Mouse (Mus musculus): ENCODE measurements at regions not wholly inside any gene's neighbourhood (a gene's known extent, or its start where the extent isn't known, plus 50 kb on each side); places are given as distances from the start of the nearest gene placed in this dataset.
A peak's percentile ranks its signal among the peaks of the same experiment; 100 is the strongest.

DNA sequence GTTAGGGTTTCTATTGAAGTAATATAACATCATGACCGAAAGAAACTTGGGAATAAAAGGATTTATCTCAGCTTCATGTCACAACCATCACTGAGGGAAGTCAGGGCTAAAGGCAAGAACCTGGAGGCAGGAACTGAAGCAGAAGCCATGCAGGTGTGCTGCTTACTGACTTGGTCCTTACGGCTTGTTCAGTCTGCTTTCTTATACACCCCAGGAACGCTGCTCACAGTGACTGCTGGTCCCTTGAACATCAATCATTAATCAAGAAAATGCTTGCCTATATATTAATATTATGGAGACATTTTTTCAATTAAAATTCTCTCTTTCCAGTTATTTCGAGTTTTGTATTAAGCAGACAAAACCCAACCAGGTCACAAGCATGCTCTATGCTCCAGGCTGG is 58.5 kb upstream of the Armc2 start:
- 80% methylated on average over 4 of the region's 4 CpGs for WGBS
- Histone ChIP-seq H3K4me3 (replicated peaks) (no peak overlapping the region), H3K4me1 (replicated peaks) (peaks cover 10% of the 10 kb centered on the region), H3K4me2 (replicated peaks) (no peak overlapping the region), H3K36me3 (no peaks in the 10 kb centered on the region), H3K9me3 (no peaks in the 10 kb centered on the region), H3K9ac (replicated peaks) (no peak overlapping the region), H3K27ac (no peak overlapping the region), H3K27me3 (0 out of 2 replicates have a peak, but pooled peaks cover 5% of the 10 kb centered on the region)
- no peak for ATAC-seq

DNA sequence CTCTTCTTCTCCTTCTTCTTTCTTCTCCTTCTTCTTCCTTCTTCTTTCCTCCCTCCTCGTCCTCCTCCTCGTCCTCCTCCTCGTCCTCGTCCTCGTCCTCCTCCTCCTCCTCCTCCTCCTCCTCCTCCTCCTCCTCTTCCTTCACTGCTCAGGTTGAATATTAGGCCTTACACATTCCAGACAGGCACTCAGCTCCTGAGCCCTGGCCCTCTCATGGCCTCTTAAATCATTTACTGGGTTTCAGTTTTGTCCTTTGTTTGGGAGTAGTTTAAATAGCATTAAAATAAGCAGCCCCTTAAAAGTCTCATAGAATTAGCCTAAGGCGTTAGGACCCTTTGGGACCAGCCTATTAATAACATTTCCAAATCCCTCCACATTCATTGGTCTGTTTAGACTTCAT is 57.3 kb upstream of the Armc2 start:
- no peak overlapping the region for H3K9ac ChIP-seq (replicated peaks)
- H3K4me1 ChIP-seq (replicated peaks) = peaks cover 22% of the 10 kb centered on the region
- H3K27me3 ChIP-seq = 0 out of 2 replicates have a peak, but pooled peaks cover 5% of the 10 kb centered on the region
- no peak for ATAC-seq
- H3K4me3 ChIP-seq (replicated peaks) = no peak overlapping the region
- 86% methylated on average over 5 of the region's 6 CpGs for WGBS
- H3K9me3 ChIP-seq = no peaks in the 10 kb centered on the region
- no peak overlapping the region for H3K4me2 ChIP-seq (replicated peaks)
- H3K36me3 ChIP-seq = no peaks in the 10 kb centered on the region
- no peak overlapping the region for H3K27ac ChIP-seq

DNA sequence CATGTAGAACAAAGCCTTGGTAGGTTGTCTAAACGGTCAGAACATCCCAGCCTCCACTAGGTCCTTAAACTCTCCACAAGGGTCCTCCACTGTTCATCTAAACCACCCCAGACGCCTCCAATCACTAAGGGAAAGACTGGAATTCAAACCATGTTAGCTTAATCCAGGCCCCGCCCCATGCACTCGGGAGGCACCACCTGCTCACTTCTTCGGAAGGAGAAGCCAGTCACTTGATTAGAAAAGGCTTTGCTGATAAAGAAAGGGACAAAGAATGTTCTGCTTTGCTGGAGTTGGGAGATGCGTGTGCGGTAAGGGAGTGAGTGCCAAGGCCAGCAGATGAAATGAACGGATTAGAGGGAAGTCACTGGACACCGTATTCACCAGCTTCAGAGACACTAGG is 54.5 kb upstream of the Armc2 start:
- Histone ChIP-seq H3K4me1 (replicated peaks) (peaks cover 23% of the 10 kb centered on the region), H3K4me2 (replicated peaks) (no peak overlapping the region), H3K27ac (no peak overlapping the region), H3K27me3 (0 out of 2 replicates have a peak, but pooled peaks cover 10% of the 10 kb centered on the region), H3K9me3 (no peaks in the 10 kb centered on the region), H3K4me3 (replicated peaks) (no peak overlapping the region), H3K9ac (replicated peaks) (no peak overlapping the region), H3K36me3 (no peaks in the 10 kb centered on the region)
- WGBS = 7% methylated on average over 9 of the region's 9 CpGs
- ATAC-seq = no peak

DNA sequence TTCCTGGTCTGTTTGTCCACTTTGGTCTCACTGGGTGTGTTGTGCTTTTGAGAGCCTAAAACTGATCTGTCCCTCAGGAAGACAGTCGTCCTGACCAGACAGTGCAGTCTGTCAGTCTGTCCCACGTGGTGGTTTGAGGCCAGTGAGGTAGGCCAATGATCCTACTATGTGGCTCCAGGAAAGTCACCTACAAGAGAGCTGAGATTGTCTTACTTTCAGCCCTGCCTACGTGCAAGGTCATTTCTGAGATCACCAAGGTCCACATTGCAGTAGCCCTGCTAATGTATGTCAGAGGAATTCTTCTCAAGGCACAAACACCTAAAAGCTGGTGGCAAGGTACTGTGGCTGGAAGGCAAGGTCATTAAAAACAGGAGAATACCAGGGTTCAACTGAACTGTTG is 53.9 kb upstream of the Armc2 start:
- no peak for ATAC-seq
- H3K4me2 ChIP-seq (replicated peaks) = no peak overlapping the region
- H3K4me1 ChIP-seq (replicated peaks) = peaks cover 23% of the 10 kb centered on the region
- H3K27me3 ChIP-seq = 0 out of 2 replicates have a peak, but pooled peaks cover 10% of the 10 kb centered on the region
- no peaks in the 10 kb centered on the region for H3K36me3 ChIP-seq
- no peak overlapping the region for H3K9ac ChIP-seq (replicated peaks)
- H3K27ac ChIP-seq = no peak overlapping the region
- H3K4me3 ChIP-seq (replicated peaks) = no peak overlapping the region
- 34% methylated on average over 3 of the region's 3 CpGs for WGBS
- no peaks in the 10 kb centered on the region for H3K9me3 ChIP-seq

DNA sequence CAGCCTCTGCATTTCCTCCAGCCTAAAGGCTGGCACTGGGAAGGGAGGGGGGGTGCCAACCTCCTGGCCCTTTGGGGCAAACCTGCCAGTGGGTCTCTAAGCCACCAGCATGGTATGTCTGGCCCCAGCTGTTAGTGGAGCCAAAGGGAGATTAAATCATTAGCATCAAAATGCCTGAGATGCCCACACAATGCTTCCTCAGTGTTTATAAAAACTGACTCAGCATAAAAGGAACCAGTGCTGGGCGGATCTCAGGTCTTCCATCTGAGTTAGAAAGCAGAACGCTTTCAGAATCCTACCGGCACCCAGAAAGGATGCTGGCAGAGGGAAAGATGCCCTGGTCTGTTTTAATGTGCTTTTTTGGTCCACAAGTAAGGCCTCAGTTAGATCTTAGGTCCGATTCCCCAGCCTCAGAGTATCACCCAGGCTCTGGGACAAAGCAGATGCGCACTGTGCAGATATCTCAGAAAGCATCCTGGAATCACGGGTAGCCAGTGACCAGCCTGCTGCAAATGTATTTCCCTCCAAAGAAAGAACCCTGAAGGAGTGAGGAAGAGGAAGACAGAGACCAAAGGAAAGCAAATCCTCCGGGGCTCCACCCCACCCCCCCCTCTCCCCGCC is 53.3 kb upstream of the Armc2 start:
- peaks cover 23% of the 10 kb centered on the region for H3K4me1 ChIP-seq (replicated peaks)
- H3K36me3 ChIP-seq = no peaks in the 10 kb centered on the region
- H3K27me3 ChIP-seq = 0 out of 2 replicates have a peak, but pooled peaks cover 10% of the 10 kb centered on the region
- 0 out of 2 replicates have a peak overlapping the region, but pooled peaks have one; percentile 22 for H3K27ac ChIP-seq
- WGBS = 7% methylated on average over 8 of the region's 8 CpGs
- H3K4me2 ChIP-seq (replicated peaks) = peak overlapping the region; percentile 20; the same call in 1 of the 2 replicates
- no peak overlapping the region for H3K4me3 ChIP-seq (replicated peaks)
- no peak overlapping the region for H3K9ac ChIP-seq (replicated peaks)
- no peaks in the 10 kb centered on the region for H3K9me3 ChIP-seq
- ATAC-seq = peak; percentile 78

DNA sequence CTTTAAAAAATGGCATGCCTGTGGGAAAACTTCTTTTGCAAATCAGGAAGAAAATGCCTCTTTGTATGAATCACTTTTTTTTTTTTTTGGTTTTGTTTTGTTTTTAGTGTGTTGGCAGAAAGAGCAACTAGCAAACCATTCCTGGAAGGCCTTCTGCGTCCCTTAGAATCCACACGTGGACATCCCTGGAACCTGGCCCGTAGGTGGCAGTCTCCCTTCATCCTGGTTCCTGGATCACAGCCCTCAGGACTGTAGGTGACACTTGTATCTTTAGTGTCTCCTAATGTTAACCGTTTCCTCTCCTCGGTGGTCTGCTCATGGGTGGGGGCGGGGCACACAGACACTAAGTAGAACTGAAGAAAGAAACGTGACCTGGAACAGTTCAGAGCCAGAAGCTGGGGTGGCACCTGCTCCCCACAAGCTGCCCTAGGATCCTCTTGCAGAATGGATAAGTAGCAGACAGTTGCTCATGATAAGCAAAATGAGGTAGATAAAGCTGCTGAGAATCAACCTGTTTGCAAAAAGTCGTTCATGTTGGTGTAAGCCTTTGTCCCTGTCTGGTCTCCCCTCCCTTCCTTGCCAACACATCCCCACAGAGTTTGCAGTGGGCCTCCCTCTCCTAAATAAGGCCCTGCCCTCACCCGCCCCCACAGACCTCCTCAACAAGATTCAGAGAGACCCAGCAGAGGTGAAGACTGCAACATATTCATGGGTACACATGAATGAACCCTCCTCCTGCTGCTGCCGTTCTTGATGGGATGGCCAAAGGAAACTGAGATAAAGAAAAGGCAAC is 52.6 kb upstream of the Armc2 start:
- Histone ChIP-seq H3K9ac (replicated peaks) (no peak overlapping the region), H3K27me3 (0 out of 2 replicates have a peak, but pooled peaks cover 10% of the 10 kb centered on the region), H3K4me3 (replicated peaks) (no peak overlapping the region), H3K9me3 (no peaks in the 10 kb centered on the region), H3K36me3 (no peaks in the 10 kb centered on the region), H3K4me2 (replicated peaks) (0 out of 2 replicates have a peak overlapping the region, but pooled peaks have one; percentile 20), H3K4me1 (replicated peaks) (peaks cover 23% of the 10 kb centered on the region), H3K27ac (peak overlapping the region; percentile 22; the same call in 1 of the 2 replicates)
- WGBS = 20% methylated on average over 10 of the region's 10 CpGs
- ATAC-seq = peak; percentile 66

DNA sequence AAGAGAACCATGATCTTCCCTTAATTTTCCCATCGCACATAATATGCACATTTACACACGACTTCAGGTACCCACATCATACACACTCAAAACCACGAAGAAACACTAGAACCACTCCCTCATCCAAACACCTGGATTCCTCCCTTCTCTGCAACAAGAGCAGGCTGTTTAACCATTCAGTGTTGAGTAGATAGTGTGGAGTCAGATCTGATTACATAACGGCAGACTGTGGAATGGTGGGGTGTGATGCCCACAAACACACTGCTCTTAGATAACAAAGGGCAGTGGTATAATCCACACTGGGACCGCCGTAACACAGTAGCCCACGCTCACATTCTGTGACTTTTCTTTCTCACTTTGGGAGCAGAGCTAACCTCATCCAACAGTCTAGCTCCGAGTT is 51.5 kb upstream of the Armc2 start:
- Histone ChIP-seq H3K9ac (replicated peaks) (no peak overlapping the region), H3K27ac (no peak overlapping the region), H3K36me3 (no peaks in the 10 kb centered on the region), H3K4me1 (replicated peaks) (peaks cover 23% of the 10 kb centered on the region), H3K4me3 (replicated peaks) (no peak overlapping the region), H3K27me3 (0 out of 2 replicates have a peak, but pooled peaks cover 10% of the 10 kb centered on the region), H3K4me2 (replicated peaks) (no peak overlapping the region), H3K9me3 (no peaks in the 10 kb centered on the region)
- ATAC-seq = no peak
- WGBS = 95% methylated on average over 8 of the region's 8 CpGs

DNA sequence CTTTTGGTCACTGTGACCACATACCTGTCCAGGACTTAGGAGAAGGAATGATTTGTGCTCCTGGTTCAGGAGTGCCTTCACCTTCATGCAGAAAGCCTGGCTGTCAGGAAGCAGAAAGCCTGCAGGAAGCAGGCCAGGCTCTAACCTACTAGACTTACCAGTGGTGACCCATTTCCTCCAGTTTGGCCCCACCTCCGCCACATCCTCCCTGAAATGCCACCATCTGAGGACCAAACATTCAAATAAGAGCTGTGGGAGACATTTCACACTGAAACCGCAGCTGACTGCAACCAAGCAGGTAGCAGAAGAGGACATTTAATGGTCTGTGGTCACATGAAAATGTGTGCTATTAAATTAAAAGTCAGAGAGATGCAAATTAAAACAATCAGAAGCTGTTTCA is 50.3 kb upstream of the Armc2 start:
- H3K4me1 ChIP-seq (replicated peaks) = peaks cover 23% of the 10 kb centered on the region
- H3K4me3 ChIP-seq (replicated peaks) = no peak overlapping the region
- 0 out of 2 replicates have a peak, but pooled peaks cover 5% of the 10 kb centered on the region for H3K27me3 ChIP-seq
- ATAC-seq = no peak
- WGBS = 95% methylated on average over 2 of the region's 2 CpGs
- H3K36me3 ChIP-seq = no peaks in the 10 kb centered on the region
- no peak overlapping the region for H3K4me2 ChIP-seq (replicated peaks)
- H3K9ac ChIP-seq (replicated peaks) = no peak overlapping the region
- no peaks in the 10 kb centered on the region for H3K9me3 ChIP-seq
- no peak overlapping the region for H3K27ac ChIP-seq

Data from midbrain, embryonic 13.5 days (tissue).